Mouse (Mus musculus) stomach, postnatal 0 days (tissue): Measurements from ENCODE around the gene C1qtnf5.

Experiments
- CTCF ChIP-seq: IDR thresholded peaks from 2 replicates; pipeline ENCODE4 v1.5.1; 2016; ENCODE audit warnings: antibody characterized with exemption, low read depth, mild to moderate bottlenecking, moderate library complexity
- EP300 ChIP-seq: optimal IDR thresholded peaks from 2 replicates; pipeline ENCODE3; 2016; ENCODE audit warnings: antibody characterized with exemption

GRCm38 (mm10) chr9:44130034-44130433 lies 23.0 kb downstream of the C1qtnf5 start:
- no peak for TF ChIP-seq CTCF
- no peak for TF ChIP-seq EP300
